Mouse (Mus musculus): ENCODE data around the gene Aldh5a1. TPM values are rescaled to one million over a fixed set of nuclear protein-coding genes. Genes with fewer than 3 reads are reported as not detected.

Aldh5a1 gene
- polyA plus RNA-seq, 1 experiment from 2014 or later = 7.9 TPM

Other genes starting within 250 kb of the Aldh5a1 start
- not detected in 2 replicates for gene Armh2, start 196.4 kb downstream of the Aldh5a1 start, polyA plus RNA-seq (2014; fragmentation: Nextera tagmentation; extraction: Ambion mirVana)
- gene Gmnn, start 175.7 kb downstream of the Aldh5a1 start, polyA plus RNA-seq (2014; fragmentation: Nextera tagmentation; extraction: Ambion mirVana) = 116 and 127 TPM in 2 replicates
- 11.1 and 19.2 TPM in 2 replicates for gene BC005537, start 136.0 kb downstream of the Aldh5a1 start, polyA plus RNA-seq (2014; fragmentation: Nextera tagmentation; extraction: Ambion mirVana)
- 196 and 201 TPM in 2 replicates for gene Acot13, start 106.1 kb downstream of the Aldh5a1 start, polyA plus RNA-seq (2014; fragmentation: Nextera tagmentation; extraction: Ambion mirVana)
- 40.8 and 44.9 TPM in 2 replicates for gene Tdp2, start 106.0 kb downstream of the Aldh5a1 start, polyA plus RNA-seq (2014; fragmentation: Nextera tagmentation; extraction: Ambion mirVana)
- not detected in 2 replicates for gene D130043K22Rik, start 92.5 kb downstream of the Aldh5a1 start, polyA plus RNA-seq (2014; fragmentation: Nextera tagmentation; extraction: Ambion mirVana)
- gene Gpld1, start 5.5 kb upstream of the Aldh5a1 start, polyA plus RNA-seq (2014; fragmentation: Nextera tagmentation; extraction: Ambion mirVana) = 0.11 and 0.42 TPM in 2 replicates
- gene Mrs2, start 82.7 kb upstream of the Aldh5a1 start, polyA plus RNA-seq (2014; fragmentation: Nextera tagmentation; extraction: Ambion mirVana) = 20.1 and 21.1 TPM in 2 replicates
- gene Dcdc2a, start 118.3 kb upstream of the Aldh5a1 start, polyA plus RNA-seq (2014; fragmentation: Nextera tagmentation; extraction: Ambion mirVana) = 0.69 and 1.2 TPM in 2 replicates

Measured in heart, embryonic 11.5 days (tissue).